Mouse (Mus musculus) left cerebral cortex, adult 2 months (tissue): ENCODE data around the gene Epn1. TPM values are rescaled to one million over a fixed set of nuclear protein-coding genes. Genes with fewer than 3 reads are reported as not detected.

Experiments used
- DNase-seq, 2 experiments: peaks; one replicate each; pipeline ENCODE4 v3.0.0; 2021 to 2022; ENCODE audit warnings: low spot score in 2 of 2, mixed read lengths in 1 of 2; ENCODE audit errors: extremely low spot score in 1 of 2
- H3K27ac ChIP-seq: fragments of 200-600 bp; 2 replicates; pipeline ENCODE4 v1.8.1; 2022
- H3K4me3 ChIP-seq: fragments of 200-600 bp; 2 replicates; pipeline ENCODE4 v1.8.1; 2022
- CTCF ChIP-seq: fragments of 200-600 bp; IDR thresholded peaks from 2 replicates; pipeline ENCODE4 v1.8.1; 2022; ENCODE audit warnings: antibody characterized with exemption, mild to moderate bottlenecking, moderate library complexity
- intact Hi-C: fragments of 180-260 bp; cut with DNase I; formaldehyde crosslinking; loops from one replicate; pipeline ENCODE4 v1.15.1; 2025
- long read RNA-seq, 2 experiments: library from polyadenylated mRNA; stranded (forward); transcript quantifications; one replicate each; pipeline ENCODE4 v2.0.0; 2021; ENCODE audit warnings: borderline mapping rate in 2 of 2
- total RNA-seq, 2 experiments: library from RNA; stranded (reverse); gene quantifications; 2 replicates each; pipeline ENCODE4 v1.2.3; 2021

Epn1 gene
- total RNA-seq, result 100 to 1,000 TPM; 470 to 471 TPM
- long read RNA-seq, experiment 1, partial matches to known transcripts, result 30 of 144 reads
- long read RNA-seq, experiment 1, other reads (novel, unspliced or antisense), result 110 of 144 reads
- long read RNA-seq, experiment 2, transcript Epn1-202 (12 exons, 2,565 nt), result major isoform, 7 of 167 reads
- long read RNA-seq, experiment 2, partial matches to known transcripts, result 17 of 167 reads
- long read RNA-seq, experiment 2, other reads (novel, unspliced or antisense), result 143 of 167 reads

DNA sequence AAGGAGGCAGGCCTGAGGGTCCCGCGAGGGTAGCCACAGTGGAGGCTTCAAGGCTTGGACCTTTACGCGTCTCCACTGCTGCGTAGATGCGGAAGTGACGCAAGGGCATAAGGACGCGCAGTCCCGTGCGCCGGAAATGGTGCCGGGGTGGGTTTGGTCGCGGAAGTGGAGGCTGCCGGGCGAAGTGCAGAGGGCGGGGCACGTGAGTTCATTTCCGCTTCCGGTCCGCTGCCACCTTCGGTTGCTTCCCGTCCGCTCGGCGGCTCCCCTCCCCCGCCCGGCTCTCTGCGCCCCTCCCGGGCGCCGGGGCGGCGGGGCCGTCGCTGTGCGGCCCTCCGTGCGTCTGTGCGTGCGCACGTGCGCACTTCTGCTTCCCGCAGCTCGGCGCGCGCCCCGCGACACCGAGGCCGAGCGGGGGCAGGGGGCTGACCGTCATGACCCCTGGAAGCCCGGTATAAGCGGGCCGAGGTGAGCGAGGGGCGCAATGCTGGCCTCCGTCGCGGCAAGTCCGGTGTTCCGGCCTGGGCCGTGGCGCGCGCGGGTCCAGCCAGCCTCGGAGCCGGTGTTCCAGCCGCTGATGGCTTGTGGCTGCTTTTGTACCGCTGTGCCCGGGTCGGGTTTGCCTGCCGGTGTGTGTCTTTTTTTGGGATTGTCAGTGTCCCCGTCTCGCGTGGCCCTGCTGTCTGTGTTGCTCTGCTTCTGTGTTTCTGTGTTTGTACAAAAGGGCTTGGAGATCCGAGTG, at the start of gene Epn1:
Gene Epn1 (plus strand): TSS at position 226 of the 742 bp plus-strand sequence.
- no peak; the same call in 1 of the 2 replicates for TF ChIP-seq CTCF
- peak within 1 kb of the TSS; percentile 95 for H3K27ac ChIP-seq
- DNase-seq, result peak; percentile 98
- H3K4me3 ChIP-seq, result peak within 1 kb of the TSS; percentile 96
- intact Hi-C loops, result loop anchor here (1.0 to 5.0 kb wide), 2 partner anchors 18 to 943 kb away; partner anchors contain the start of genes Leng8 and U2af2

DNA sequence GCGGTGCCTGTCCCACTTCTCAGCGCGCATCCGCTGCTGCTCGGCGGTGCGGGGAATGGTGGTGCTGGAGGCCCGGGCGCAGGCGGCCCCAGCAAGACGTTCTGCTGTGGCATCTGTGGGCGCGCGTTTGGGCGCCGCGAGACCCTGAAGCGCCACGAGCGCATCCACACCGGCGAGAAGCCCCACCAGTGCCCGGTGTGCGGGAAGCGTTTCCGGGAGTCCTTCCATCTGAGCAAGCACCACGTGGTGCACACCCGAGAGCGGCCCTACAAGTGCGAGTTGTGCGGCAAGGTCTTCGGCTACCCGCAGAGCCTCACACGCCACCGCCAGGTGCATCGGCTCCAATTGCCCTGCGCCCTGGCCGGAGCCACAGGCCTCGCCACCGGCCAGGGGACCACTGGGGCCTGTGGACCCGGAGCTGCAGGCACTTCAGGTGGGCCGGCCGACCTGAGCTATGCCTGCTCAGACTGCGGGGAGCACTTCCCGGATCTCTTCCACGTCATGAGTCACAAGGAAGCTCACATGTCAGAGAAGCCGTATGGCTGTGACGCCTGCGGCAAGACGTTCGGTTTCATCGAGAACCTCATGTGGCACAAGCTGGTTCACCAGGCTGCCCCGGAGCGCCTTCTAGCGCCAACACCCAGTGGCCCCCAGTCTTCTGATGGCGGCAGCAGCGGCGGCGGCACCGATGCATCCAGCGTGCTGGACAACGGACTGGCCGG, 49.3 kb upstream of the Epn1 start:
- no peak for DNase-seq
- H3K27ac ChIP-seq, result no peak overlapping the region
- no peak overlapping the region for H3K4me3 ChIP-seq
- intact Hi-C loops, result no loop called here
- TF ChIP-seq CTCF, result no peak

DNA sequence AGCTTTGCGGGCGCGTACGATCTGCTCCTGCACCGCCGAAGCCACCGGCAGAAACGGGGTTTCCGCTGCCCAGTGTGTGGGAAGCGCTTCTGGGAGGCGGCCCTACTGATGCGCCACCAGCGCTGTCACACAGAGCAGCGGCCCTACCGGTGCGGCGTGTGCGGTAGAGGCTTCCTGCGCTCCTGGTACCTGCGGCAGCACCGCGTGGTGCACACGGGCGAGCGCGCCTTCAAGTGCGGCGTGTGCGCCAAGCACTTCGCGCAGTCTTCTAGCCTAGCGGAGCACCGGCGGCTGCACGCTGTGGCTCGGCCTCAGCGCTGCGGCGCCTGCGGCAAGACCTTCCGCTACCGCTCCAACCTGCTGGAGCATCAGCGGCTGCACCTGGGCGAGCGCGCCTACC, 48.5 kb upstream of the Epn1 start:
- DNase-seq, result no peak
- TF ChIP-seq CTCF, result no peak
- Histone ChIP-seq H3K4me3 (no peak overlapping the region), H3K27ac (no peak overlapping the region)
- intact Hi-C loops, result no loop called here

DNA sequence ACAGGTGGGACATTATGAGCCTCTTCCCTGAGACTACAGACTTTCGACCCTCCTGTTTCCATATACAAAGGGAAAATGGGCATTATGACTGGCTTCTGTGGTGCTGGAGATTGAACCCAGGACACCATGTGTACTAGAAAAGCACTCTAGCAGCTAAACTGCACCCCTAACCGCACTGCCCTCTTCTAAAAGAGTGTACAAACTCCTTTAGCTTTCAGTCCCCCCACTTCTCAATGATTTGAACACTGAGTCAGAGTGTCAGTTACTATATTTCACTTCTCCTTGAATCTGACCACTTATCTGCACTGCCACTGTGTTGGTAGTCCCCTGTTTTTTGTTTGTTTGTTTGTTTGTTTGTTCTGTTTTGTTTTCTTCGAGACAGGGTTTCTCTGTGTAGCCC, 46.2 kb upstream of the Epn1 start, which contains the start of gene 4632433K11Rik:
Gene 4632433K11Rik (plus strand): TSS at position 301 of the 400 bp plus-strand sequence.
- DNase-seq, result no peak
- TF ChIP-seq CTCF, result no peak
- H3K4me3 ChIP-seq, result no peak within 1 kb of the TSS
- intact Hi-C loops, result no loop called here
- H3K27ac ChIP-seq, result no peak within 1 kb of the TSS

DNA sequence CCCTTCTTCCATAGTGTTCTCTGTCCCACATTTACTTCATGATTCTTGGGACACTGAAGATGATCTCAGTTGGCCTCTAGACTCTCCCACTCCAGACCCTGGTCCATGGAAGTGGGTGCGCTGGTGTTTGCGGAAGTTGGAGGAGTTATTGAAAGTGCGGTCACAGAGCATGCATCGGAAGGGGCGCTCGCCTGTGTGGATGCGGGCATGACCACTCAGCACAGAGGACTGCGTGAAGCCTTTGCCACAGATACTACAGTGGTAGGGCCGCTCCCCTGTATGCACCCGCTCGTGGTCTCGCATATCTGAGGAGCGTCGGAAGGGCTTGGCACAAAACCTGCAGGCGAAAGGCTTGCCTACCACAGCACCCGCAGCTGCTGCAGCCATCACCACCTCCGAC, 44.4 kb upstream of the Epn1 start:
- intact Hi-C loops, result loop anchor here (2.0 kb wide), 1 partner anchor 15 kb away; the partner anchor contains the start of genes Ccdc106 and Zfp865

DNA sequence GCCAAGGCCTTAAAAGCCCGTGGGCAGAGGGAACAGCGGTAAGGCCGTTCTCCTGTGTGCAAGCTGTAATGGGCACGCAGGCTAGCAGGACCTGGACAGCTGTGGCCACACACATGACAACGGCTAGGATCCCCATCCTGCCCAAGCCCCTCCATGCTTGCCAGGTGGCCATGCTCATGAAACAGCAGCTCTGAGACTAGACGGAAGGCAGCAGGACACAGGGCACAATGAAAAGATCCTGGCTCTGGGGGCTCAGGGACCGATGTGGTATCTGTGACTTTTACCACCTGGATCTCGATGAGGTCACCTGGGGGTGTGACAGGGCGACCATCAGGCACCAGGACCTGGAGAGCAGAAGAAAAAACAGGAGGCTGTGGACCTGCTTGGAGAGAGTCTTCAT, 43.9 kb upstream of the Epn1 start:
- no peak for TF ChIP-seq CTCF
- intact Hi-C loops, result loop anchor here (2.0 kb wide), 1 partner anchor 15 kb away; the partner anchor contains the start of genes Ccdc106 and Zfp865

More for the DNA sequence above, 44.4 kb upstream of the Epn1 start:
- DNase-seq, result no peak
- H3K4me3 ChIP-seq, result no peak overlapping the region
- H3K27ac ChIP-seq, result no peak overlapping the region
- no peak for TF ChIP-seq CTCF

DNA sequence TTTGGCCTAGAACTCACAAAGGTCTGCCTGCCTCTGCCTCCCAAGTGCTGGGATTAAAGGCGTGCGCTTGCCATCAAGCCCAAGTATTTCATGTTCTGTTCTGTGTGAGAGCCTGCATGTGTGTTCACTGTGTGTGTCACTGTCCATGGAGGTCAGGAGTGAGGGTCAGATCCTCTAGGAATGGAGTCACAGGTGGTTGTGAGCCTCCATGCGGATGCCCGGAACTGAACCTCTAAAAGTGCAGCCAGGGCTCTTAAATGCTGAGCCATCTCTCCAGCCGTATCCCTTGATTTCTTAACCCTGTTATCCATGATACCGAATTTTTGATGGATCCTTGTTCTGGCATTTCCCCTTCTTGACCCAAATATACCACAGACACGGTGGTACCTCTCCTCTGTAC, 43.0 kb upstream of the Epn1 start:
- no peak overlapping the region for H3K27ac ChIP-seq
- TF ChIP-seq CTCF, result no peak
- no peak overlapping the region for H3K4me3 ChIP-seq
- intact Hi-C loops, result loop anchor here (2.0 kb wide), 1 partner anchor 16 kb away; the partner anchor contains the start of genes Ccdc106 and Zfp865
- DNase-seq, result no peak

More for the DNA sequence above, 43.9 kb upstream of the Epn1 start:
- H3K4me3 ChIP-seq, result no peak overlapping the region
- DNase-seq, result no peak
- no peak overlapping the region for H3K27ac ChIP-seq

DNA sequence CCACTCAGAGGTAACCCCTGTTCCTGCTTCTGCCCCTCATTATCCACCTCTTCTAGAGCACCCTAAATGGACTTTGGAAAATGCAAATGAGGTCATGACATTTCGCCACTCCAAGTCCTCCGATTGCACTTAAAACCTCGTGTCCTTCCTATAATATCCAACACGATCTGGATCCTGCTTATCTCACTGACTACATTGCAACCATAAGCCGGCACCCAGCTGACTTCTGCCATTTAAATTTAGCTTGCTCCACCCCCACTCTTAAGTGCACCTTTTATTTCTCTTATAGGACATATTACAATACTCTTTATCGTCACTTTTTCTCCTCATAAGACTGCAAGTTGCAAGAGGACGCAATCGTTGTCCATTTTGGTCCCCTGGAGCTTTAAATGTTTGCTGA, 42.6 kb upstream of the Epn1 start:
- Histone ChIP-seq H3K27ac (peak overlapping the region; percentile 97), H3K4me3 (peak overlapping the region; percentile 70; the same call in 1 of the 2 replicates)
- DNase-seq, result no peak
- no peak for TF ChIP-seq CTCF
- intact Hi-C loops, result loop anchor here (2.0 kb wide), 1 partner anchor 17 kb away; the partner anchor contains the start of genes Ccdc106 and Zfp865

DNA sequence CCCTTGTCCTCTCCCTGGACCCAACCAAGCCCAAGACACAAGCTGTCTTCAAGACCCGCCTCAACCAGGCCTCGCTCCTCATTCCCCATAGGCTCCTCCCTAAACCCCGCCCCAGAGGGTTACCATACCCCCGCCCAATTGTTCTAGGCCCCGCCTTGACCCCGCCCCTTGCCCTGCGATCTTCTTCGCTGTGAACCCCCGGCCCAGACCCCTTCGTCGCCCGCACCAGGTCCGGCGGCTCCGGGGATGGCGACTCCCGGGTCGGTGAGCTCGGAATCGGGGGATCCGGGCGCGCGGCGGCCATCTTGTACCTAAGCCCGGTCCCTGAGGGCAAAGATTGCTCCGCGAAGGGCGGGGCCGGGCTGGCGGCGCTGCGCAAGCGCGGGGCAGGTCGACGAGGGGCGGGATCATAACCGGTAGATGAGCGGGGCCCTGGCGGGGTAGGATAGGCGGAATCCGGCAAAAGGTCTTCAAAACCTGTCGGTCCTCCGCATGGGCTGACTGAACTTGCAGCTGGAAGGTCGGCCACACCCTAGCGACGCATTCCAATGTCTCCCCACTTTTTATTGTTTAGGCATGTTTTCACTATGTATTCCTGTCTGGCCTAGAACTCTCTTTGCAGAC, 41.8 kb upstream of the Epn1 start, which contains the start of gene Zfp784:
Gene Zfp784 (minus strand): TSS at position 338 of the 624 bp plus-strand sequence.
- Histone ChIP-seq H3K27ac (peak within 1 kb of the TSS; percentile 97), H3K4me3 (peak within 1 kb of the TSS; percentile 70)
- no peak; the same call in 1 of the 2 replicates for TF ChIP-seq CTCF
- intact Hi-C loops, result loop anchor here (2.0 kb wide), 1 partner anchor 23 kb away; the partner anchor contains the start of genes Fiz1, Gm44973 and Zfp524
- peak; percentile 90 to 93 for DNase-seq

DNA sequence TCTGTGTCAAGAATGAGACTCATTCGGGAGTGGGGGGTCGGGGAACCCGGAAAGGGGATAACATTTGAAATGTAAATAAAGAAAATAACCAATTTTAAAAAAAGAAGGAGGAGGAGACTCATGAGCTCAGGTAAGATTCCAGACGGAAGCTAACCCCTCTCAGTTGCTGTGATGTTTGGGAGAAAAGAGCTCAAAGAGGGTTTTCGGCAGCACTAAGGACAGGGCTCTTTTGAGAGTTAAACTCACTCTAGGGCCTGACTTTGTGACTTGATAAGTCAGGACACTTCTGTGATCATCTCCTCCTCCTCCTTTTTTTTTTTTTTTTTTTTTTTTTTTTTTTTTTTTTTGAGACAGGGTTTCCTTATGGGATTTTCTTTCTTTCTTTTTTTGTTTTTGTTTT, 41.1 kb upstream of the Epn1 start:
- H3K27ac ChIP-seq, result peak overlapping the region; percentile 97; the same call in 1 of the 2 replicates

DNA sequence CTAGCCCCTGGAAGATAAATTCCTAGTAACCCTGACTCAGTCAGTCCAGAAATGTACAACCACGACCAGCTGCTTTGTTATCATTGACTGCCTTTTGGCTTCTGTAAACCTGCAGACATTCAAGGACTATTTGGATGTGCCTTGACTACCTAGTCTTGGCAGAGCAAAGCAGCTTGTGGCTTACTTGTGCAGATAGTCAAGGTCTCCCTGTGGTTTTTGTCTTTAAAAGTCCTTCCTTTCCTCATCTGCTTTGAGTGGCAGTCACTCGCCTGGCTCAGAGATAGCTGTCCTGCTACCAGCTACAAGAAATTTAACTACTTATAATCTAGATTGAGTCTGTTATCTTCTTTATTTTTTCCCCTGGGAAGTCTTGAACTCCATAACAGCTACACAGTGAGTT, 35.1 kb upstream of the Epn1 start:
- Histone ChIP-seq H3K4me3 (no peak overlapping the region), H3K27ac (no peak overlapping the region)
- TF ChIP-seq CTCF, result no peak
- DNase-seq, result no peak
- intact Hi-C loops, result no loop called here

More for the DNA sequence above, 41.1 kb upstream of the Epn1 start:
- intact Hi-C loops, result loop anchor here (2.0 kb wide), 1 partner anchor 24 kb away; the partner anchor contains the start of genes Fiz1, Gm44973 and Zfp524
- peak overlapping the region; percentile 70 for H3K4me3 ChIP-seq
- no peak for TF ChIP-seq CTCF
- DNase-seq, result no peak
